Mouse (Mus musculus) limb, embryonic 12.5 days (tissue): ENCODE data around the gene Anxa4. TPM values are rescaled to one million over a fixed set of nuclear protein-coding genes. Genes with fewer than 3 reads are reported as not detected.
A peak's percentile ranks its signal among the peaks of the same experiment; 100 is the strongest.

ENCODE experiments used
- ATAC-seq: fragments of 200-750 bp; cut with Nextera tagmentation; 2 replicates; pipeline ENCODE4 v1.8.0; 2017; ENCODE audit warnings: low read depth, moderate TSS enrichment; ENCODE audit not compliant: insufficient number of reproducible peaks, insufficient read depth, low FRiP score, low TSS enrichment
- H3K27ac ChIP-seq: fragments of 300-500 bp; sonication (generic); 2 replicates; pipeline ENCODE4 v1.5.1; 2016; ENCODE audit warnings: mild to moderate bottlenecking, moderate library complexity
- H3K27me3 ChIP-seq: fragments of 300-500 bp; sonication (generic); 2 replicates; pipeline ENCODE4 v1.6.1; 2016; ENCODE audit warnings: mild to moderate bottlenecking, moderate library complexity
- H3K36me3 ChIP-seq: fragments of 300-500 bp; sonication (generic); 2 replicates; pipeline ENCODE4 v1.6.1; 2016; ENCODE audit warnings: mild to moderate bottlenecking, moderate library complexity
- H3K4me1 ChIP-seq: fragments of 300-500 bp; sonication (generic); replicated peaks from 2 replicates; pipeline ENCODE4 v1.6.1; 2016
- H3K4me2 ChIP-seq: fragments of 300-500 bp; sonication (generic); 2 replicates; pipeline ENCODE4 v1.6.1; 2016; ENCODE audit warnings: mild to moderate bottlenecking, moderate library complexity
- H3K4me3 ChIP-seq: fragments of 300-500 bp; sonication (generic); replicated peaks from 2 replicates; pipeline ENCODE4 v1.5.1; 2016; ENCODE audit warnings: mild to moderate bottlenecking
- H3K9ac ChIP-seq: fragments of 300-500 bp; sonication (generic); replicated peaks from 2 replicates; pipeline ENCODE4 v1.6.1; 2016; ENCODE audit warnings: mild to moderate bottlenecking, moderate library complexity
- H3K9me3 ChIP-seq: fragments of 300-500 bp; sonication (generic); 2 replicates; pipeline ENCODE4 v1.6.1; 2016; ENCODE audit warnings: mild to moderate bottlenecking, moderate library complexity
- WGBS: fragments of 180-500 bp; shearing (Covaris S2); methylation state at CpG from one replicate; pipeline ENCODE4 v1.1.7; 2016; 5-methylcytosine and 5-hydroxymethylcytosine counted together
- polyA plus RNA-seq: library from polyadenylated mRNA; unstranded; fragments of >200 nt; fragmentation: Nextera tagmentation; extraction: Ambion mirVana; gene quantifications from 2 replicates; pipeline ENCODE4 v1.2.1, GENCODE M21; 2016

The Anxa4 gene
- polyA plus RNA-seq = 17.9 and 18.6 TPM in 2 replicates

DNA sequence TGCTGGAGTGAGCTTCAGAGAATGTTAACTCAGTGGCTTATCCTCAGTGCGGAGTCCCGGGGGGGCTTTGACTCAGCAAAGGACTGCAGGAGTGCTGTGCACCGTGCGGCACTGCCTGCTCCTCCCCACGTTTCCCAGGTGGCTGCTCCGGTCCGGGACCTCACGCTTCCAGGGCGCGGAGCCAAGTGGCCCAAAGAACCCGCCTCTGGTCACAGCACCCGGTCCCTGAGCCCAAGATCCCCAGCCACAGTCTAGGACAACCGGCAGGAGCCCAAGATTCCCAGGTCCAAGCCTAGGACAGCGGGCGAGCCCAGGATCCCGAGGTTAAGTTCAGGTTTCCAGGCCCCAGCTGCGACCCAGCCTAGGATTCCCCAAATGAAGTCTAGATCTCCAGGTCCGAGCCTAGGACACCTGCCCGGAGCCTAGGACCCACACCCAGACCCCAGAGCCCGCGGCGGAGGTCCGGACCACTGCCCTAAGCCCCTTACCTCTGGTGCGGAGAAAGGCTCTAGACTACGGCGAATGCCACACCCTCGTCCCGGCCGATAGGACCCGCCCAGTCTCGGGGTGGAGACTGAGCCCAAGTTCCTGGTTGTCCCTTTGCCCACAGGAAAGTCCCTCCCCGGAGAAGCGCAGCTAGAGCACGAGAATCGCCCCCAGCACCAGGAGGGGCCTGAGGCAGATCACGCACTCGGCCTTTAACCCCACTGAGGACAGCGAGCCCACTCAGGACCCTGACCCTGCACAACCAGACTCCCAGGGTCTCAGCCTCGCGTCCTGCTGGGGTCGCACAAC, at the start of gene Anxa4:
Gene Anxa4, minus strand, starts transcription at position 564 of the 795 bp plus-strand sequence.
- ATAC-seq = peak; percentile 73; the same call in 1 of the 2 replicates
- Histone ChIP-seq H3K27ac (no peak within 1 kb of the TSS), H3K4me3 (peak within 1 kb of the TSS; percentile 66), H3K4me2 (peak within 1 kb of the TSS; percentile 99), H3K9ac (peak within 1 kb of the TSS; percentile 61), H3K27me3 (peaks cover 59% of the 10 kb centered on the region), H3K9me3 (no peaks in the 10 kb centered on the region), H3K4me1 (0 out of 2 replicates have a peak, but pooled peaks cover 9% of the 10 kb centered on the region), H3K36me3 (no peaks in the 10 kb centered on the region)
- 1% methylated on average over 41 of the region's 41 CpGs for WGBS

DNA sequence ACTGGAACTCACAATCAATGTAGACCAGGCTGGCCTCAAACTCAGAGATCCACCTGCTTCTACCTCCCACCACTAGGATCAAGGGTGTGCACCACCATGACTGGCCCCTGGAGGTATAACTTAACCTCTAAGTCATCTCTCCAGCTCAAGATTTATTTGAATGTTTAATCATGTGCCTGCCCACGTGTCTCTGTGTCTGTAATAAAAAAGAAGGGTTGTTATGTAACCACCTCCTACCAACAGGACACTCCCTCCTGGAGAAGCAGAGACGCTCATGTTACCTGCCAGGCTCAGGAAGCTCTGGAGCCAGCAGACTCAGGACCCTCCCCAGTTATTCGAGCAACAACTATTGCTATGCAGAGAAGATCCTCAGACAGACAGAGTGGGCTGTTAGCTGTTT, 48.6 kb upstream of the Anxa4 start:
- Histone ChIP-seq H3K4me2 (no peak overlapping the region), H3K4me3 (no peak overlapping the region), H3K27me3 (no peaks in the 10 kb centered on the region), H3K36me3 (no peaks in the 10 kb centered on the region), H3K27ac (no peak overlapping the region), H3K9me3 (no peaks in the 10 kb centered on the region), H3K9ac (no peak overlapping the region), H3K4me1 (no peaks in the 10 kb centered on the region)
- ATAC-seq = no peak
- 56% methylated on average over 3 of the region's 3 CpGs for WGBS

GRCm38 (mm10) chr6:86839089-86839488, 45.7 kb upstream of the Anxa4 start:
- no peaks in the 10 kb centered on the region for H3K27me3 ChIP-seq
- H3K9ac ChIP-seq = no peak overlapping the region
- no peak overlapping the region for H3K4me2 ChIP-seq
- no peaks in the 10 kb centered on the region for H3K9me3 ChIP-seq
- H3K27ac ChIP-seq = no peak overlapping the region
- 63% methylated on average over 2 of the region's 2 CpGs for WGBS
- no peak for ATAC-seq
- H3K4me3 ChIP-seq = no peak overlapping the region
- no peaks in the 10 kb centered on the region for H3K36me3 ChIP-seq
- H3K4me1 ChIP-seq = no peaks in the 10 kb centered on the region

GRCm38 (mm10) chr6:86832802-86833502, 39.6 kb upstream of the Anxa4 start:
- no peak for ATAC-seq
- Histone ChIP-seq H3K4me3 (no peak overlapping the region), H3K27ac (no peak overlapping the region), H3K9me3 (no peaks in the 10 kb centered on the region), H3K36me3 (no peaks in the 10 kb centered on the region), H3K4me1 (no peaks in the 10 kb centered on the region), H3K27me3 (no peaks in the 10 kb centered on the region), H3K9ac (no peak overlapping the region), H3K4me2 (no peak overlapping the region)
- 79% methylated on average over 13 of the region's 13 CpGs for WGBS

- H3K4me2 ChIP-seq = no peak overlapping the region
- no peaks in the 10 kb centered on the region for H3K9me3 ChIP-seq
- no peak overlapping the region for H3K27ac ChIP-seq
- no peak for ATAC-seq
- WGBS = 81% methylated on average over 10 of the region's 10 CpGs
- H3K27me3 ChIP-seq = no peaks in the 10 kb centered on the region
- no peaks in the 10 kb centered on the region for H3K4me1 ChIP-seq
- no peak overlapping the region for H3K9ac ChIP-seq
- H3K36me3 ChIP-seq = no peaks in the 10 kb centered on the region
- H3K4me3 ChIP-seq = no peak overlapping the region
Observed at GRCm38 (mm10) chr6:86830738-86831500, 37.5 kb upstream of the Anxa4 start.

DNA sequence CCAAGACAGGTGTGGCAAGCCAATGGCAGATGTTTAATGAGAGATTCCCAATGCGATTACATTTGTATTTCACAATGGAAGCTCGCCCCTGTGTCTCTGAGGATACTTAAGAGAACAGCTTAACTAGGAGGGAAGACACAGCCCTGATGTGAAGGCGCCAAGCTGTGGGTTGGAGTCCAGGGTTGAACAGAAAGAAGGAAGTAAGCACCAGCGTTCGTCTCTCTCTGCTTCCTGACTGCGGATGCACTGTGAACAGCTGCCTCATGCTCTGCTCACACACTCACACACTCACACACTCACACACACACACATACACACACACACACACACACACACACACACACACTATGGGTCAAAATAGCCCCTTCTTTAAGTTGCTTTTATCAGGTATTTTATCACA, 36.4 kb upstream of the Anxa4 start:
- no peaks in the 10 kb centered on the region for H3K27me3 ChIP-seq
- no peaks in the 10 kb centered on the region for H3K36me3 ChIP-seq
- no peaks in the 10 kb centered on the region for H3K4me1 ChIP-seq
- no peak overlapping the region for H3K4me3 ChIP-seq
- no peak overlapping the region for H3K4me2 ChIP-seq
- no peaks in the 10 kb centered on the region for H3K9me3 ChIP-seq
- WGBS = 87% methylated on average over 6 of the region's 6 CpGs
- no peak for ATAC-seq
- no peak overlapping the region for H3K9ac ChIP-seq
- H3K27ac ChIP-seq = no peak overlapping the region

GRCm38 (mm10) chr6:86827432-86827831, 34.0 kb upstream of the Anxa4 start:
- Histone ChIP-seq H3K4me3 (no peak overlapping the region), H3K27me3 (peaks cover 13% of the 10 kb centered on the region), H3K9me3 (no peaks in the 10 kb centered on the region), H3K4me2 (no peak overlapping the region), H3K27ac (no peak overlapping the region), H3K4me1 (peaks cover 4% of the 10 kb centered on the region), H3K36me3 (no peaks in the 10 kb centered on the region), H3K9ac (no peak overlapping the region)
- 85% methylated on average over 2 of the region's 2 CpGs for WGBS
- no peak for ATAC-seq

DNA sequence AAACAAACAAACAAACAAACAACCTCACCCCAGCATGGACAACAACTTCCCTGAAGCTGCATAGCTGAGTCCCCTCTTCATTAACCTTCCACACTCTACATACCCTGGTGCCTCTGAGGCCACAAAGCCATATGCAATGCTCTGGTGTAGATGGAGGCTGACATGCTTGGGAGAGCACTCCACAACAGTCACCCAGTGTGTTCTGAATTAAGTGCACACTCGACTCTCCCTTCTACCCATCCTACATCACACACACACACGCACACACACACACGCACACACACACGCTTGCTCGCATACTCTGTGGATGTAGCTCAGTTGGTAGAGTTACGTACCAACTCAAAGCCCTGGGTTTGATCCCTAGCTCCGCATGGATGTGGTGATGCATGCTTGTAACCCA, 31.0 kb upstream of the Anxa4 start:
- H3K27me3 ChIP-seq = peaks cover 17% of the 10 kb centered on the region
- H3K4me3 ChIP-seq = no peak overlapping the region
- WGBS = 90% methylated on average over 7 of the region's 7 CpGs
- H3K9ac ChIP-seq = no peak overlapping the region
- H3K4me1 ChIP-seq = peaks cover 9% of the 10 kb centered on the region
- H3K36me3 ChIP-seq = no peaks in the 10 kb centered on the region
- ATAC-seq = no peak
- no peak overlapping the region for H3K4me2 ChIP-seq
- no peaks in the 10 kb centered on the region for H3K9me3 ChIP-seq
- no peak overlapping the region for H3K27ac ChIP-seq

- no peak overlapping the region for H3K27ac ChIP-seq
- no peak overlapping the region for H3K4me2 ChIP-seq
- no peaks in the 10 kb centered on the region for H3K36me3 ChIP-seq
- ATAC-seq = no peak
- 40% methylated on average over 10 of the region's 10 CpGs for WGBS
- H3K9me3 ChIP-seq = no peaks in the 10 kb centered on the region
- no peak overlapping the region for H3K4me3 ChIP-seq
- H3K4me1 ChIP-seq = peaks cover 9% of the 10 kb centered on the region
- H3K27me3 ChIP-seq = peaks cover 17% of the 10 kb centered on the region
- H3K9ac ChIP-seq = no peak overlapping the region
Observed at GRCm38 (mm10) chr6:86823824-86824223, 30.4 kb upstream of the Anxa4 start.

- H3K9me3 ChIP-seq = no peaks in the 10 kb centered on the region
- no peaks in the 10 kb centered on the region for H3K36me3 ChIP-seq
- H3K27me3 ChIP-seq = peaks cover 17% of the 10 kb centered on the region
- peaks cover 9% of the 10 kb centered on the region for H3K4me1 ChIP-seq
- H3K27ac ChIP-seq = no peak overlapping the region
- ATAC-seq = no peak
- H3K4me2 ChIP-seq = peak overlapping the region; percentile 46
- no peak overlapping the region for H3K4me3 ChIP-seq
- WGBS = 28% methylated on average over 9 of the region's 9 CpGs
- H3K9ac ChIP-seq = no peak overlapping the region
Observed at GRCm38 (mm10) chr6:86823051-86823431, 29.7 kb upstream of the Anxa4 start.
